Mouse (Mus musculus): ENCODE data around the gene Barx2. TPM values are rescaled to one million over a fixed set of nuclear protein-coding genes. Genes with fewer than 3 reads are reported as not detected.

Gene Barx2
- polyA plus RNA-seq (2021; fragmentation: Nextera tagmentation) = 0.11 and 0.26 TPM in 2 replicates
- long read RNA-seq, experiment 1, partial matches to known transcripts = 0 of 1 reads
- long read RNA-seq, experiment 1, other reads (novel, unspliced or antisense) = 0 of 1 reads
- long read RNA-seq, experiment 2 = 0 reads

GRCm38 (mm10) chr9:31912921-31913738, at the start of gene Barx2:
TSS of gene Barx2 (minus strand) at chr9:31913462.

Other genes with a start within 250 kb of the Barx2 start
- 57.4 and 65.7 TPM in 2 replicates for gene Arhgap32, start 202.7 kb upstream of the Barx2 start, polyA plus RNA-seq (2021; fragmentation: Nextera tagmentation)